Mouse (Mus musculus): ENCODE results near the gene Porcn.

GRCm38 (mm10) chrX:8251789-8252333 lies 45.5 kb upstream of the Porcn start:
- TF ChIP-seq POLR2A (IDR thresholded peaks at IDR 0.05; ENCODE audit: insufficient read depth, low read depth, low read length) (no peak), CTCF (IDR thresholded peaks at IDR 0.05; ENCODE audit: insufficient read depth, low read depth, low read length) (no peak)
